Mouse (Mus musculus): ENCODE measurements around the gene Rwdd1. TPM values are rescaled to one million over a fixed set of nuclear protein-coding genes. Genes with fewer than 3 reads are reported as not detected.
"Not testable (repeated sequence)": the region's sequence is repeated elsewhere in the genome, so short reads cannot be mapped to it uniquely, and the experiment has no call there.

Gene Rwdd1
- total and polyA plus RNA-seq, 2 experiments = 25.0 to 37.5 TPM

DNA sequence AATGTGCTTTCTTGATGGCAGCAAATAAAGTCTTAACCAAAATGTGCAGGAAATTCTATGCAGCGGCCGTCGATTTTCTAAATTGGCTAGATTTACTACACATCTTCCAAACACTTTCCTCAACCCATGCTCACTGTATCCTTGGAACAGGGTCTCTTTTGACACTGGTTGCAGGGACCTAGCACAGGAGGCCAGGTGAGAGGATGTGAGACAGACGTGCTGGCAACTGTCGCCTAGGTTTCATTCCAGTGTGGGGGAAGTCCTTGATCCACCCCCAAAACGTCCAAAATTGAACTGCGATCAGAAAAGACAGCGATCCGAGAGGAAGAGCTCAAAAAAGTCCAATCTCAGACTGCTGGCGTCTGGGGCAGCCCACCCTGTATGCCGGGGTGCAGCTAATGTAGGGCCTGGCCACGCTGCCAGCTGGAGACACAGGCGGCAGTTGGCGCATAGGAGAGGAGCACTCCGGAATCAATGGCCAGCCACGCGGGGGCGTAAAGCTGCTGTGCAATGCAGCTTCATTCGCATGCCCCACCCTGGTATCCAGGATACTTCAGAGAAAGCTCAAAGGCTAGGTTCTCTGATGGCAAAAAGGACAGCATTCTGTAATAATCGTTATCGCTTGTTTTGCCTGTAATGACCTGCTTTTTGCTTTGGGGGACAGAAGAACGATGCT, 14.3 kb upstream of the Rwdd1 start:
- H3K36me3 ChIP-seq (ENCODE audit: control insufficient read depth, insufficient read depth, low read length) = no peaks in the 10 kb centered on the region
- H3K27me3 ChIP-seq (ENCODE audit: control insufficient read depth, insufficient read depth, low read length) = no peaks in the 10 kb centered on the region
- H3K9ac ChIP-seq (ENCODE audit: low read depth, low read length) = no peak overlapping the region
- H3K79me2 ChIP-seq (ENCODE audit: control insufficient read depth, insufficient read depth, low read length) = no peaks in the 10 kb centered on the region
- WGBS = 19% methylated on average over 22 of the region's 22 CpGs
- H3K27ac ChIP-seq (replicated peaks; ENCODE audit: insufficient read depth, low read depth, low read length) = no peak overlapping the region
- TF ChIP-seq CTCF (IDR thresholded peaks at IDR 0.05; ENCODE audit: low read depth, low read length) = peak; percentile 84
- no peak for TF ChIP-seq POLR2A (IDR thresholded peaks at IDR 0.05; ENCODE audit: extremely low read depth, insufficient read depth, low read length)
- no peak overlapping the region for H3K4me3 ChIP-seq (ENCODE audit: insufficient read depth, low read depth, low read length)
- peak; percentile 40 for DNase-seq (ENCODE audit: extremely low read depth, low read depth, low spot score)
- no peaks in the 10 kb centered on the region for H3K4me1 ChIP-seq (ENCODE audit: control insufficient read depth, insufficient read depth, low read length)

GRCm38 (mm10) chr10:34030322-34030721, 10.9 kb upstream of the Rwdd1 start:
- H3K4me3 ChIP-seq (ENCODE audit: insufficient read depth, low read depth, low read length) = no peak overlapping the region
- no peaks in the 10 kb centered on the region for H3K4me1 ChIP-seq (ENCODE audit: control insufficient read depth, insufficient read depth, low read length)
- no peak for DNase-seq (ENCODE audit: extremely low read depth, low read depth, low spot score)
- no peak overlapping the region for H3K27ac ChIP-seq (replicated peaks; ENCODE audit: insufficient read depth, low read depth, low read length)
- no peak overlapping the region for H3K9ac ChIP-seq (ENCODE audit: low read depth, low read length)
- H3K79me2 ChIP-seq (ENCODE audit: control insufficient read depth, insufficient read depth, low read length) = no peaks in the 10 kb centered on the region
- no peaks in the 10 kb centered on the region for H3K36me3 ChIP-seq (ENCODE audit: control insufficient read depth, insufficient read depth, low read length)
- H3K27me3 ChIP-seq (ENCODE audit: control insufficient read depth, insufficient read depth, low read length) = no peaks in the 10 kb centered on the region
- no peak for TF ChIP-seq CTCF (IDR thresholded peaks at IDR 0.05; ENCODE audit: low read depth, low read length)
- no peak for TF ChIP-seq POLR2A (IDR thresholded peaks at IDR 0.05; ENCODE audit: extremely low read depth, insufficient read depth, low read length)
- WGBS = 61% methylated on average over 5 of the region's 5 CpGs

- H3K79me2 ChIP-seq (ENCODE audit: control insufficient read depth, insufficient read depth, low read length) = peaks cover 6% of the 10 kb centered on the region; the same call in 1 of the 2 replicates
- H3K9ac ChIP-seq (ENCODE audit: low read depth, low read length) = peak overlapping the region; percentile 86
- no peaks in the 10 kb centered on the region for H3K36me3 ChIP-seq (ENCODE audit: control insufficient read depth, insufficient read depth, low read length)
- no peaks in the 10 kb centered on the region for H3K27me3 ChIP-seq (ENCODE audit: control insufficient read depth, insufficient read depth, low read length)
- peak overlapping the region; percentile 68 for H3K27ac ChIP-seq (replicated peaks; ENCODE audit: insufficient read depth, low read depth, low read length)
- peaks cover 10% of the 10 kb centered on the region for H3K4me1 ChIP-seq (ENCODE audit: control insufficient read depth, insufficient read depth, low read length)
- peak; percentile 21 for DNase-seq (ENCODE audit: extremely low read depth, low read depth, low spot score)
- WGBS = under 1% methylated on average over 21 of the region's 21 CpGs
- TF ChIP-seq CTCF (IDR thresholded peaks at IDR 0.05; ENCODE audit: low read depth, low read length) (no peak), POLR2A (IDR thresholded peaks at IDR 0.05; ENCODE audit: extremely low read depth, insufficient read depth, low read length) (no peak)
- peak overlapping the region; percentile 92 for H3K4me3 ChIP-seq (ENCODE audit: insufficient read depth, low read depth, low read length)
Measured at GRCm38 (mm10) chr10:34018746-34019301, 600 bp downstream of the Rwdd1 start.

DNA sequence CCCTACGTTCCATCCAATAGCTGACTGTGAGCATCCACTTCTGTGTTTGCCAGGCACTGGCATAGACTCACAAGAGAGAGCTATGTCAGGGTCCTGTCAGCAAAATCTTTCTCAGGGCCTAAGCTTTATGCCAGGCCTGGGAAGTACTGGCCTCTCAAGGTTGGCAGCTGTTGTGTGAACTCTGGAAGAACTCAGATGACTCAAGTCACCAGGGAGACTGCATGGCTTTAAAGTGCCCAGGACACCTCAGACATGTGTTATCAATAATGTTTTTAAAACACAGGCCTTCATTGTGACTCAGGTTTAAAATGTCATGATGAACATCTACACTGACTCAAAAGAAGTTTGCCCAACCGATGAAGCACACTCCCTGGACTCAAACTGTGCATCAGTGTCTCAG, 6.2 kb downstream of the Rwdd1 start:
- H3K4me1 ChIP-seq (ENCODE audit: control insufficient read depth, insufficient read depth, low read length) = peaks cover 3% of the 10 kb centered on the region
- TF ChIP-seq CTCF (IDR thresholded peaks at IDR 0.05; ENCODE audit: low read depth, low read length) (no peak), POLR2A (IDR thresholded peaks at IDR 0.05; ENCODE audit: extremely low read depth, insufficient read depth, low read length) (no peak)
- 95% methylated on average over 2 of the region's 2 CpGs for WGBS

GRCm38 (mm10) chr10:34012581-34012980, 6.8 kb downstream of the Rwdd1 start:
- no peaks in the 10 kb centered on the region for H3K27me3 ChIP-seq (ENCODE audit: control insufficient read depth, insufficient read depth, low read length)
- no peak overlapping the region for H3K9ac ChIP-seq (ENCODE audit: low read depth, low read length)
- no peak overlapping the region for H3K4me3 ChIP-seq (ENCODE audit: insufficient read depth, low read depth, low read length)
- 92% methylated on average over 4 of the region's 4 CpGs for WGBS
- H3K4me1 ChIP-seq (ENCODE audit: control insufficient read depth, insufficient read depth, low read length) = peaks cover 2% of the 10 kb centered on the region; the same call in 1 of the 2 replicates
- peaks cover 11% of the 10 kb centered on the region for H3K36me3 ChIP-seq (ENCODE audit: control insufficient read depth, insufficient read depth, low read length)
- TF ChIP-seq CTCF (IDR thresholded peaks at IDR 0.05; ENCODE audit: low read depth, low read length) = no peak
- TF ChIP-seq POLR2A (IDR thresholded peaks at IDR 0.05; ENCODE audit: extremely low read depth, insufficient read depth, low read length) = no peak
- no peak overlapping the region for H3K27ac ChIP-seq (replicated peaks; ENCODE audit: insufficient read depth, low read depth, low read length)
- H3K79me2 ChIP-seq (ENCODE audit: control insufficient read depth, insufficient read depth, low read length) = peaks cover 3% of the 10 kb centered on the region; the same call in 1 of the 2 replicates
- no peak for DNase-seq (ENCODE audit: extremely low read depth, low read depth, low spot score)

More for the DNA sequence above, 6.2 kb downstream of the Rwdd1 start:
- H3K9ac ChIP-seq (ENCODE audit: low read depth, low read length) = no peak overlapping the region
- no peak for DNase-seq (ENCODE audit: extremely low read depth, low read depth, low spot score)
- H3K79me2 ChIP-seq (ENCODE audit: control insufficient read depth, insufficient read depth, low read length) = peaks cover 5% of the 10 kb centered on the region; the same call in 1 of the 2 replicates
- H3K27me3 ChIP-seq (ENCODE audit: control insufficient read depth, insufficient read depth, low read length) = no peaks in the 10 kb centered on the region
- H3K4me3 ChIP-seq (ENCODE audit: insufficient read depth, low read depth, low read length) = no peak overlapping the region
- H3K36me3 ChIP-seq (ENCODE audit: control insufficient read depth, insufficient read depth, low read length) = peaks cover 11% of the 10 kb centered on the region
- H3K27ac ChIP-seq (replicated peaks; ENCODE audit: insufficient read depth, low read depth, low read length) = no peak overlapping the region

GRCm38 (mm10) chr10:33998397-33998796, 21.0 kb downstream of the Rwdd1 start:
- Histone ChIP-seq H3K27me3 (ENCODE audit: control insufficient read depth, insufficient read depth, low read length) (no peaks in the 10 kb centered on the region), H3K27ac (replicated peaks; ENCODE audit: insufficient read depth, low read depth, low read length) (no peak overlapping the region), H3K9ac (ENCODE audit: low read depth, low read length) (no peak overlapping the region), H3K4me1 (ENCODE audit: control insufficient read depth, insufficient read depth, low read length) (no peaks in the 10 kb centered on the region), H3K36me3 (ENCODE audit: control insufficient read depth, insufficient read depth, low read length) (peaks cover 56% of the 10 kb centered on the region), H3K79me2 (ENCODE audit: control insufficient read depth, insufficient read depth, low read length) (no peaks in the 10 kb centered on the region), H3K4me3 (ENCODE audit: insufficient read depth, low read depth, low read length) (no peak overlapping the region)
- peak; percentile 51 for DNase-seq (ENCODE audit: extremely low read depth, low read depth, low spot score)
- TF ChIP-seq POLR2A (IDR thresholded peaks at IDR 0.05; ENCODE audit: extremely low read depth, insufficient read depth, low read length) = no peak

DNA sequence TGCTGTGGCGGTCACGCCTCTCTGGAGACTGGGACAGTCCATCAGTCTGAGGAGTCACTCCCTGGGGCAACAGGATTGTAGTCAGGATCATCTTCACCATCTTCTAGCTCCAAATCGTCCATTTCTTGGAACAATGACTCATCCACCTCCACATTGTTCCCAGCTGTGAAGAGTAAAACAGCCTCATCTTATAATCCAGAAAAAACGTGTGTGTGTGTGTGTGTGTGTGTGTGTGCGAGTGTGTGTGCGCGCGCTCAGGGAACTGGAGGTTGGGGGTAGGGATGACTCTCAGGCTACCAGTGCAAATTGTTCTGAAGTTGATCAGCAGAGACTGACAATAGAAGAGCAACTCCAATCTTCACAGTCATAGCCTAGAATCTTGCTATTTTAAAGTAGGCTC, 22.7 kb downstream of the Rwdd1 start:
- H3K27ac ChIP-seq (replicated peaks; ENCODE audit: insufficient read depth, low read depth, low read length); H3K9ac ChIP-seq (ENCODE audit: low read depth, low read length); H3K79me2 ChIP-seq (ENCODE audit: control insufficient read depth, insufficient read depth, low read length); H3K4me3 ChIP-seq (ENCODE audit: insufficient read depth, low read depth, low read length); DNase-seq (ENCODE audit: extremely low read depth, low read depth, low spot score); H3K4me1 ChIP-seq (ENCODE audit: control insufficient read depth, insufficient read depth, low read length); H3K27me3 ChIP-seq (ENCODE audit: control insufficient read depth, insufficient read depth, low read length): not testable (repeated sequence)
- WGBS = 92% methylated on average over 6 of the region's 8 CpGs
- H3K36me3 ChIP-seq (ENCODE audit: control insufficient read depth, insufficient read depth, low read length) = peaks cover 53% of the 10 kb centered on the region

Measured in liver, adult 2 months (tissue).